Mouse (Mus musculus) bone marrow, adult 2 months (tissue): ENCODE data around the gene Prkar2a.

Experiments used
- CTCF ChIP-seq: fragments of 200-500 bp; IDR thresholded peaks from 2 replicates; pipeline ENCODE4 v1.5.1; 2011; ENCODE audit warnings: low read length, control low read depth; ENCODE audit not compliant: control insufficient read depth, insufficient read depth
- POLR2A ChIP-seq: fragments of 200-500 bp; IDR thresholded peaks from 2 replicates; pipeline ENCODE4 v1.6.1; 2011; ENCODE audit warnings: low read depth, mild to moderate bottlenecking, control low read depth, low read length, borderline replicate concordance; ENCODE audit not compliant: control insufficient read depth

GRCm38 (mm10) chr9:108734626-108735025 is 45.5 kb downstream of the Prkar2a start:
- TF ChIP-seq CTCF (no peak), POLR2A (no peak)
